Mouse (Mus musculus) kidney, postnatal 36 days (tissue): ENCODE data around the gene Zkscan6.
A peak's percentile ranks its signal among the peaks of the same experiment; 100 is the strongest.

ENCODE experiments used
- DNase-seq, 2 experiments: peaks; one replicate each; pipeline ENCODE4 v3.0.0; 2021 to 2022; ENCODE audit warnings: mixed read lengths in 2 of 2

Gene Zkscan6

DNA sequence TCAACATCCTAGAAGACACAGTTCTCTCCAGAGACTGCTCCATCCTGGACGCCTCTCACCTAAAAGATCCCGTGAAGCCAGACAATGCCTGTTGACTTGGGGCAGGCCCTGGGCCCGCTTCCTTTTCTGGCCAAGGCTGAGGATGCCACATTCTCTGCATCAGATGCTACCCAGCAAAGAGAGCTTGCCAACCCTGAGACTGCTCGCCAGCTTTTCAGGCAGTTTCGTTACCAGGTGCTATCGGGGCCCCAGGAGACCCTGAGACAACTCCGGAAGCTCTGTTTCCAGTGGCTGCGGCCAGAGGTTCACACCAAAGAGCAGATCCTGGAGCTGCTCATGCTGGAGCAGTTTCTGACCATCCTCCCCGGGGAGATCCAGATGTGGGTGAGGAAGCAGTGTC is 7.4 kb downstream of the Zkscan6 start:
- no peak for DNase-seq

DNA sequence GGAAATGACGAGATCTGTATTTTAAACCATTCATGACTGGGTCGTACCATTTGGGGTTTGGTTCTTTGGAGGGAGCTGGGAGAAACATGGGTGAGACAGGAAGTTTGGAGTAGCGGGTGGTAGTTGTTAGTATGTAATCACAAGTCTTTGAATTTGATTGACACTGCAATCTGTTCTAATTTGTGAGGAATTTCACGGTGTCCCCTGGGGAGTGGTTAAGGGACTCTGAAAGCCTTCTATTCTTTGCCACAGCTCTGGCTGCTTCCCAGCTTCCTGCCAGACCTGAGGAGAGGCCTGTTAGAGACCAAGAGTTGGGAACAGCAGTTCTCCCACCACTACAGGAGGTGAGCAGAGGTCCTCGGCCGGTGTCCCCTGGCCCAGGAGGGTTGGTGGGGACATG is 9.3 kb downstream of the Zkscan6 start:
- DNase-seq: no peak

DNA sequence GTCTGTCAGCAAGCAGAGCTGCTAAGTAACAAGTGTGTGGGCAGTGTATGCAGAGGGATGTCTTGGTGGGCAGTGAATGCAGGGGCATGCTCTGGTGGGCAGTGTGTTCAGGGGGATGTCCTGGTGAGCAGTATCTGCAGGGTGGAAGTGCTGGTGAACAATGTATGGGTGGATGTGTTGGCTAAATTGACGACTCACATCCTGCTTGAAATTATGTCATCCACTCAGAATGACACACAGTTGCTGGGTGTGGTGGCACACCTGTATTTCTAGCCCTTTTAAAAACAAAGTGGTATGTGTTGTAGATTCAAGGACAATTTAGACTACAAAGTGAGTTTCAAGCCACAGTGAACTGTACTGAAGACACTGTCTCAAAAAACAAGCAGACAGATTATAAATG is 11.2 kb downstream of the Zkscan6 start:
- DNase-seq: no peak

DNA sequence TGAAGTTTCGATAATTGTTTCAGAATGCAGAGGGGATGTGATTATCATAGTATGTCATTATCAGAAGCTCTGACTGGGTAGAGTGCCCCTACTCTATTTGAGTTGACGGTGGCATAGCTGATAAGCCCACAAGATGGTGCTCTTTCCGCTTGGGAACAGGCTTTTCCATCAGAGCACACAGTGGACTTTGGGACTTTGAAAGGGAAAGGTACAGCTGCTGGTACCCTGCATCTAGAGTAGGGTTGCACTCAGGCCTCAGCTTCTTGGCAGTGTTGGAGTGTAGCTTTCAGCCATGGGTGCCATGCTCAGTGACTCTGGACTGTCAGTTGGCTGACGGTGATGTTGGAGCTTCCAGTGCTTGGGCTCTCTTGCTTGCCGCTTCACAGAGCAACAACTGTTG is 13.3 kb downstream of the Zkscan6 start:
- DNase-seq: peak; percentile 40 to 45

DNA sequence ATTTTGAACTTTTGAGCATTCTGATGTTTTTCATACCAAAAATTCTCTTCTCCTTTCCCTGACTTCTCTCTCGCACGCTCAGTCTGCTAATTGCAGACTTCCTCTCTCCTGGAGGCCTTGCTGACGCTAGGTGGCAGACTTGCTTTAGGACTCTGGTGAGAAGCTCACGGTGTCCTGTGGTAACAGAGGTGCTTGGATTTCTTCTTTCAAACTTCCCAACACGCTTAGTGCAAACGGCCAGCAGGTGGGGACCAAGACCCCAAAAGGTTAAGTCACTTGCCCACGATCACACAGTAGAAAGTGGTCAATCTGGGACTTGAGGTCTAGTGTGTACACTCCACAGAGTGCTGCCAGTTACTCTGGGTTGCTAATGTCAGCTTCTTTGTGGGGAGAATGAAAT is 13.9 kb downstream of the Zkscan6 start:
- peak; percentile 57 to 84 for DNase-seq

DNA sequence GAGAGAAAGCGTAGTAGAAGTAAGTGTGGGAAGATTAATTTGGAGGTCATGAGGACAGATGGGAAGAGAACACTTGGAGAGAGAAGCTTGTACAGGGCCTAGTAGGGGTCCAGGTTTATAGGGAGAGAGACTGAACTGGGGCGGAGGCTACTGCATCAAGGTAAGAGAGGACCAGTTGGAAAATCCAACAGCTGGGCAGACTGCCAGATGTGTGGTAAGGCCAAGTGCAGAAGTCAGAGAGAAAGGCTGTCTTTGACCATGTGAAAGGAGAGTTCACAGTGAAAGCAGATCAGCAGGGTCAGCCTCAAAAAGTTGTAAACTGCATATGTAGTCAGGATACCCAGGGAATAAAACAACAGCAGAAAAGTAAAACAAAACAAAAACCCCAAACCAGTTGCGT is 17.6 kb downstream of the Zkscan6 start:
- peak in 1 of 2 experiments; percentile 34 for DNase-seq

DNA sequence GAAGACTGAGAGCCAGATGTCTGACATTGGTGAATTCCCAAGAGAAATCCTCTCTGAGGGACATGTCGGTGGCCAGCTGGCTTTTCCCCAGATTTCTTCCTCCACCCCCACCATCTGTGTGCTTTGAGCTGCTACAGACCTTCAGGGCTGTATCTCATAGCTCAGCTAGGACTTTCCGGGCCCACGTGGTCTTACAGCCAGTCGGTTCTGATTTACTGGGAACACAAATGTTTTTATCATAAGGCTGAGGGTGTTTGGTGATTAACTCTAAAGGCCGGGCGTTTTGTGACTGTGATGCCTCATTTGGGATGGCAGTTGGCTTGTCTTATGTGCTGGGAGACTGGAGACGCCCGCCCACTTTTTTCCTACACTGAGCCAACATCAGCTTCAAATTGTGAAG is 32.0 kb downstream of the Zkscan6 start:
- DNase-seq: peak; percentile 6 to 35

DNA sequence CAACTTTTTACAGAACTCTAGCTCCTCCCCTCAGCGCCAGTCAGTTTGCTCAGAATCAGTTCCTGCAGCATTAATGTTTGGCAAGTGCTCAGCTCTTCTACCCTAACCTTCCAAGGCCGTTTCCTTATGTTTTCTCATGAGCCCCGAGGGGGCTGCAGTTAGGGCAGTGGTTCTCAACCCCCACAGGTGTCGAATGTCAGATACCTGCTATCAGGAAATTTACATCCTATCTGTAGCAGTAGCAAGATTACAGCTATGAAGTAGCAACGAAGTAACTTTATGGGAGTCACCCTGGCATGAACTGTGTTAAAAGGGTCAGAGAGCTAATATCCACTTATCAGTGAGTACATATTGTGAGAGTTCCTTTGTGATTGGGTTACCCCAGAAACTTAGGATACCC is 39.5 kb downstream of the Zkscan6 start:
- DNase-seq: no peak

DNA sequence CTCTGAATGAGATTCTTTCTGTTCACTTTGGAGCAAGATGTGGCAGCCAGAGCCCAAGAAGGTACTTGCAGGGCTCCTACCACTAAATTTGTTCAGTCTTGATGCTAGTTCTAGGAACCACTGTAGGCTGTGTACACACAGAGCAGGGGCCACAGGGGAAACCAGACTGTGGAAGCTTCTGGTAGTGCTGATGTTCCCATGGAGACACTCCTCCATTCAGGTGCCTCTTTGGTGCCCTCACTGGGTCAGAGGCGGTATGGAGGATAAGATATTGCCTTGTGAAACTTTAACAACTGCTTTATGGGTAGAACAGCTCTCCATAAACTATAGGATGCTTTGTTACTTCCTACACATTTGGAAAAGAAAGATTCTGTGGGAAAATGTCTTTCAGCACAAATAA is 45.1 kb downstream of the Zkscan6 start:
- no peak for DNase-seq

DNA sequence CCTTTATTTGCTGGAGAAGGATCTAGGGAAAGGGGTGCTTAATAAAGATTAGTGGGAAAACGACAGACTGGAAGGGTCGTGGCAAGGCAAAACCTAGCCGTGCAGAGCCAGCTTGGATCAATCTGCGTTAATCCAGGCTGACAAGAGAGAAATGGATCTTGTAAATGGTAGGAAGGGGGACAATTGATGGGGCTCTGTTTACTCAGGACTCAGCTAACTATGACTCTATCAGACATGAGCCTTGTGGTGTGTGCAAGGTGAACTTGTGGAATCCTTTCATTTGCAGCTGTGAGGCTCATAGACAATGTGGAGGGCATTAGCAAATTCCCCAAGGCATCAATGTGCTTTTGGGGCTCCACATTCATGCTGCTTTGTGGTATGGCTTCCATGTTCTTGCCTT is 54.5 kb downstream of the Zkscan6 start:
- no peak for DNase-seq

DNA sequence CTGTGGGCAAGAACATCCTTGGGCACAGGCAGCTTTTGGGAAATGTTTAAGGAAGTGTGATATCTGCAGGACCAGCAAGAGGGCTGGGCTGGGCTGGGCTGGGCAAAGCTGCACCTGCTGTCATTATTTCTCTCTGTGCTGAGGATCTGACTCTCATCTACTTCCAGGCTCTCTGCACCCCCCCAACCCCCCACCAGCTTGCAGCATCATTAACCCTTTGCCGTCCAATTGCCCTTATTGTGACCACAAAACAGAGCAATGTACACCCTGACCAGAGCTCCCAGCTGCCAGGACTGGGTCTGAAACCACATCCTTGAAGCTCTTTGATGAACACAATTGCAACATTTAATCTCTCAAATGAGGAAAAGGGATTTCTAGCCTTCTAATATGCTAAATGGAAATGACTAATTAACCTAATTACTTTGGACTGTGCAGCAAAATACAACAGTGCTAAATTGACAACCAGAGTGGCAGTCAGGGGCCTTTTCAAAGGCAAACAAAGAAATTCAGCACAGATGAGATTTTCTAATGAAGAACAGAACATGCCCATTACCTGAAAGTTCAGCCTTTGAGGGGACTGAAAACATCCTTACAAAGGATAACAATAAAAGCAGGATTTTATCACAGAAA is 70.3 kb downstream of the Zkscan6 start:
- no peak for DNase-seq
